Mouse (Mus musculus): ENCODE measurements at regions not wholly inside any gene's neighbourhood (a gene's known extent, or its start where the extent isn't known, plus 50 kb on each side); places are given as distances from the start of the nearest gene placed in this dataset.

- 87% methylated on average over 4 of the region's 4 CpGs for WGBS
- no peaks in the 10 kb centered on the region for H3K27me3 ChIP-seq (replicated peaks; ENCODE audit: control insufficient read depth, insufficient read depth, low read length)
These were observed 95.8 kb upstream of the Arg1 start for GRCm38 (mm10) chr10:25023044-25023540.

GRCm38 (mm10) chr10:25018946-25019345 lies 91.7 kb upstream of the Arg1 start:
- Histone ChIP-seq H3K36me3 (ENCODE audit: control insufficient read depth, insufficient read depth) (no peaks in the 10 kb centered on the region), H3K9ac (ENCODE audit: low read depth, low read length) (no peak overlapping the region), H3K27me3 (replicated peaks; ENCODE audit: control insufficient read depth, insufficient read depth, low read length) (no peaks in the 10 kb centered on the region), H3K4me1 (replicated peaks; ENCODE audit: control insufficient read depth, insufficient read depth, low read length) (no peaks in the 10 kb centered on the region), H3K4me3 (ENCODE audit: low read depth, low read length) (no peak overlapping the region), H3K4me2 (replicated peaks; ENCODE audit: low read depth) (no peak overlapping the region), H3K9me3 (ENCODE audit: control insufficient read depth) (no peaks in the 10 kb centered on the region), H3K27ac (ENCODE audit: low read depth, low read length) (no peak overlapping the region)
- no peak for TF ChIP-seq CTCF (IDR thresholded peaks at IDR 0.05; ENCODE audit: low read depth)
- WGBS: 77% methylated on average over 2 of the region's 2 CpGs
- no peak for ATAC-seq

More at GRCm38 (mm10) chr10:25023044-25023540, 95.8 kb upstream of the Arg1 start:
- no peaks in the 10 kb centered on the region for H3K9me3 ChIP-seq (ENCODE audit: control insufficient read depth)
- H3K9ac ChIP-seq (ENCODE audit: low read depth, low read length): no peak overlapping the region
- ATAC-seq: no peak
- no peaks in the 10 kb centered on the region for H3K4me1 ChIP-seq (replicated peaks; ENCODE audit: control insufficient read depth, insufficient read depth, low read length)
- H3K27ac ChIP-seq (ENCODE audit: low read depth, low read length): no peak overlapping the region
- TF ChIP-seq CTCF (IDR thresholded peaks at IDR 0.05; ENCODE audit: low read depth): no peak
- H3K36me3 ChIP-seq (ENCODE audit: control insufficient read depth, insufficient read depth): no peaks in the 10 kb centered on the region
- no peak overlapping the region for H3K4me3 ChIP-seq (ENCODE audit: low read depth, low read length)
- no peak overlapping the region for H3K4me2 ChIP-seq (replicated peaks; ENCODE audit: low read depth)

- H3K27ac ChIP-seq (ENCODE audit: low read depth, low read length): no peak overlapping the region
- 87% methylated on average over 1 of the region's 1 CpGs for WGBS
- no peaks in the 10 kb centered on the region for H3K4me1 ChIP-seq (replicated peaks; ENCODE audit: control insufficient read depth, insufficient read depth, low read length)
- H3K9ac ChIP-seq (ENCODE audit: low read depth, low read length): no peak overlapping the region
- no peak overlapping the region for H3K4me3 ChIP-seq (ENCODE audit: low read depth, low read length)
- no peaks in the 10 kb centered on the region for H3K27me3 ChIP-seq (replicated peaks; ENCODE audit: control insufficient read depth, insufficient read depth, low read length)
- no peak for TF ChIP-seq CTCF (IDR thresholded peaks at IDR 0.05; ENCODE audit: low read depth)
- H3K36me3 ChIP-seq (ENCODE audit: control insufficient read depth, insufficient read depth): no peaks in the 10 kb centered on the region
- H3K4me2 ChIP-seq (replicated peaks; ENCODE audit: low read depth): no peak overlapping the region
- H3K9me3 ChIP-seq (ENCODE audit: control insufficient read depth): no peaks in the 10 kb centered on the region
- no peak for ATAC-seq
These were observed 90.6 kb upstream of the Arg1 start for GRCm38 (mm10) chr10:25017843-25018242.

GRCm38 (mm10) chr10:25016110-25016509 lies 88.8 kb upstream of the Arg1 start:
- no peak overlapping the region for H3K4me3 ChIP-seq (ENCODE audit: low read depth, low read length)
- no peak overlapping the region for H3K27ac ChIP-seq (ENCODE audit: low read depth, low read length)
- TF ChIP-seq CTCF (IDR thresholded peaks at IDR 0.05; ENCODE audit: low read depth): no peak
- H3K4me2 ChIP-seq (replicated peaks; ENCODE audit: low read depth): no peak overlapping the region
- no peaks in the 10 kb centered on the region for H3K9me3 ChIP-seq (ENCODE audit: control insufficient read depth)
- ATAC-seq: no peak
- H3K27me3 ChIP-seq (replicated peaks; ENCODE audit: control insufficient read depth, insufficient read depth, low read length): no peaks in the 10 kb centered on the region
- no peaks in the 10 kb centered on the region for H3K4me1 ChIP-seq (replicated peaks; ENCODE audit: control insufficient read depth, insufficient read depth, low read length)
- H3K9ac ChIP-seq (ENCODE audit: low read depth, low read length): no peak overlapping the region
- no peaks in the 10 kb centered on the region for H3K36me3 ChIP-seq (ENCODE audit: control insufficient read depth, insufficient read depth)
- WGBS: 82% methylated on average over 9 of the region's 9 CpGs

DNA sequence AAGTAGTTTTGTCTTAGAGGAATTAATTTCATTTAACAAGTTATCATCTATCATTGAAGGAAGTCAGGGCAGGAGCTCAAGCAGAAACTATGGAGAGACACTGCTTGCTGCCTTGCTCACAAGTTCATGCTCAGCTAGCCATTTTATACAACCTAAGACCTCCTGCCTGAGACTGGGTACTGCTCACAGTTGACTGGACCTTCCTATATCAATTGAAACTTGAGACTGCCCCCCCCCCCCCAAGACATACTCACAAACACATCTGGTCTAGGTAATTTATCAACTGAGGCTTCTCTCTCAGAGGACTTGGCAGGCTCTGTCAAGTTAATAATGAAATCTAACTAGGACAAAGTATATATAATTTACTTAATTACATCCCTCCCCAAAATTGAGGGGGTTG lies 84.8 kb upstream of the Arg1 start:
- Histone ChIP-seq H3K9ac (ENCODE audit: low read depth, low read length) (no peak overlapping the region), H3K4me1 (replicated peaks; ENCODE audit: control insufficient read depth, insufficient read depth, low read length) (no peaks in the 10 kb centered on the region), H3K4me3 (ENCODE audit: low read depth, low read length) (no peak overlapping the region), H3K27ac (ENCODE audit: low read depth, low read length) (no peak overlapping the region), H3K9me3 (ENCODE audit: control insufficient read depth) (no peaks in the 10 kb centered on the region), H3K36me3 (ENCODE audit: control insufficient read depth, insufficient read depth) (no peaks in the 10 kb centered on the region), H3K4me2 (replicated peaks; ENCODE audit: low read depth) (no peak overlapping the region), H3K27me3 (replicated peaks; ENCODE audit: control insufficient read depth, insufficient read depth, low read length) (no peaks in the 10 kb centered on the region)
- no peak for TF ChIP-seq CTCF (IDR thresholded peaks at IDR 0.05; ENCODE audit: low read depth)
- ATAC-seq: no peak

- Histone ChIP-seq H3K4me1 (replicated peaks; ENCODE audit: control insufficient read depth, insufficient read depth, low read length) (no peaks in the 10 kb centered on the region), H3K36me3 (ENCODE audit: control insufficient read depth, insufficient read depth) (no peaks in the 10 kb centered on the region), H3K4me3 (ENCODE audit: low read depth, low read length) (no peak overlapping the region), H3K27me3 (replicated peaks; ENCODE audit: control insufficient read depth, insufficient read depth, low read length) (no peaks in the 10 kb centered on the region), H3K4me2 (replicated peaks; ENCODE audit: low read depth) (no peak overlapping the region), H3K9ac (ENCODE audit: low read depth, low read length) (no peak overlapping the region), H3K9me3 (ENCODE audit: control insufficient read depth) (no peaks in the 10 kb centered on the region), H3K27ac (ENCODE audit: low read depth, low read length) (no peak overlapping the region)
- ATAC-seq: no peak
- 90% methylated on average over 8 of the region's 8 CpGs for WGBS
- TF ChIP-seq CTCF (IDR thresholded peaks at IDR 0.05; ENCODE audit: low read depth): no peak
These were observed 74.0 kb upstream of the Arg1 start for GRCm38 (mm10) chr10:25001299-25001698.
